Mouse (Mus musculus) B cell, adult 2 months (primary cell): ENCODE measurements around the gene Myb.

Experiments
- DNase-seq, 2 experiments: peaks; one replicate each; pipeline ENCODE4 v3.0.0; 2022

Gene Myb

DNA sequence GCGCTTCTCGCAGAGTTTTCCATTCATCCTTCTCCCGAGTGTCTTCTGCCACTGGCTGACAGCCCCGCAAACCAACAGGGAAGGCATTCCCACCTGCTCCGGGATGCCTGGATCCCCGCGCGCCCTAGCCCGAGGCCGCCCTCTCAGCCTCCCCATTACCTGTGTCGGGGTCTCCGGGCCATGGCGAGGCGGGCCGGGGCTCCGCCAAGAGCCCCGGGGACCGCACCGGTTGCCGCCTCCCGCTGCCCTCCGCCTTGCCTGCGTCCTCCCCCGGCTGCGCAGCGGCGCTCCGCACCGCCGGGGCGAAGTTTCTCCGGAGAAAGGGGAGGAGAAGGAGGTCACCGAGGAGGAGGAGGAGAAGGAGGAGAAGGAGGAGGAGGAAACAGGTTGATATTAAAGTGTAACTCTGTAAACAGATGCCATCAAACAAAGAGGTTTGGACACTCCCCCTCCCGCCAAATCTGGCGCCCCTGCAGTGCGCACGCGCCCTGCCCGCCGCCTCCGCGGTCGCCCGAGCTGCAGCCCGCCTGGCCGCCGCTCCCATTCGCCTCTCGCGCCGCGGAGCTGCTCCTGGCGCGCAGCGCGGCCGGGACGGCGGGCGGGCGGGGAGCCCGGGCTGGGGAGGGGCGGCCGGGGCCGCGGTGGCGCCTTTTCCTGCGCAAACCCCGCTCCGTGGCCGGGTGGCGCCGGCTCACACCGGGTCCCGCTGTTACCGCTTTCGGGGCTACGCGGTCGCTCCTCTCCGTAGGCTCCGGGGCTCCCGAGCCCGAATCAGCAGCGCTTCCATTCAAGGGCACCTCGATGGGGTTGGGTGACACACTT is at the start of gene Myb:
Gene Myb (minus strand): TSS at position 448 of the 822 bp plus-strand sequence.
- peak; percentile 71 to 75 for DNase-seq

DNA sequence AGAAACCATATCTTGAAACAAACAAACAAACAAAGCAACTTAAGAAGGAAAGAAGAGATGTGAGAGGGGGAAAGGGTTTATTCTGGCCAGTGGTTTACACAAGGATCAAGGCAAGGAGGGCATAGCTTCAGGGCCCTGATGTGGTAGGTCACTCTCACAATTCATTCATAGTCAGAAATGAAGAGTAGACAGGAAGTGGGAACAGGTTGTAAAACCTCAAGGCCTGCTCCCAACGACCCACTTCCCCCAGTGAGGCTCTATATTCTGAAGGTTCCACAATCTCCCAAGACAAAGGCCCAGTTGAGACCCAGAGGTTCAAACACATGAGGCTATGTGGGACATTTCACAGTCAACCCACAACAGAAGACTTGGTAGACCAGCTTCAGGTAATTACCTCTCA is 46.6 kb upstream of the Myb start:
- no peak for DNase-seq

GRCm38 (mm10) chr10:21206232-21206631 is 45.4 kb upstream of the Myb start:
- no peak for DNase-seq

DNA sequence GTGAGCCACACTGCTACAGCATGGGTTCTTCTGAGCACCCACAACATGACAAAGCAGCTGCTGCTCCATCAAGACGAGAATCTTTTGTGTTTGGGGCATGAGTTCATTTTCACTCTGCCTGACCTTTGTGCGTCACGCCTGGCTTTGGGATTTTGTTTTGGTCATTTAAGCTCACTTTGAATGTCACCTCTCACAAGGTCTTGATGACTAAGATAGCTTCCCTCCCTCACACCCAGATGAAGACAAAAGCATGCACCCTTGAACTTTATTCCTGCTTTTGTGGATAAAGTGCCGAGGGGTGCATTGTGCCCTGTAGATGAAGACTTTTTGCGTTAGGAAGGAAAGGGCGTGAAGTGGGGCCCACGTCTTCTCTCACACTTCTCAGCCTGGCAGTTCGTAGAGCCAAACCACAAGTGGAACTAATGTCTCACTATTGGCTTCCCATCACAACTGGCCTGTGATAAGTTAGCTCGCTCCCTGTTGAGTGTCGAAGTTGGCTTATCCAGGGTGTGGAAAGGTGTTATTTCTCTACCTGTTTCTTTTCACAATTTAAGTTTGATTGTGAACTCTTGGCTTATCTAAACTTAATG is 43.8 kb upstream of the Myb start:
- no peak for DNase-seq

DNA sequence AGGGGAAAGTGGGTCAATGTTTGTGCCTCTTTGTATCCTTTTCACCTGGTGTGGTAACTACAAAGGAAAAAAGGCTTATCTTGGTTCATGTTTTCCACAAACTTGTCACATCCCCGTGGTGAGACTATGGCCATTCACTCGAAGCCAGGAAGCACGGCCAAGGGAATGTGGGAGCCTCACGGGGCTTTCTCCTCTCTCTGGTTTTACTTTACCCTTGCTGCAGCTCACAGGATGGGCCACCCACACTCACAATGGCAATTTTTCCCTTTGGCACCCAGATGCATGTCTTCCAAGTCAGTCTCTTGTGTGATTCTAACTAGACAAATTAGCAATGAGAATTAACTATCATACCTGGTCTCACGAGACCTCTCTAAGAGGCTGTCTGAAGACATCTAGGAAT is 43.1 kb upstream of the Myb start:
- no peak for DNase-seq

GRCm38 (mm10) chr10:21203461-21203860 is 42.7 kb upstream of the Myb start:
- no peak for DNase-seq

DNA sequence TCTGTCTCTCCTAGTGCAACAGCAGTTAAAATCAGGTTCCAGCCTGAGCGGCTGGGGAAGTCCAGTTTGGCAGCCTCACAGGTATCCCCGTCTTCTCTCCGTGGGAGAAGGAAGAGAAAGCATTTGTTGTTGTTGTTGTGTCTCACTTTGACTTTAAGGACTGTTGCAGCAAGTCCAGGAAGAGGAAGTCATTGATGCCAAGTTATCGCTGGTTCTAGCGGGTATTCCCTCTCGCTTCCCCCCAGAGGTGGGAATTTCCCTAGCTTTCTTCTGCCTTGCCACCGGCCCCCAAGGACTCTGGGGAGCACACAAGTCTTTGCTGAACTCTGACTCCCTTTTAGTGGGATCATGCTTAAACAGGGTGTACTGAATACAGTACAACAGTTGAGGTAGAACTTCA is 40.0 kb upstream of the Myb start:
- no peak for DNase-seq

GRCm38 (mm10) chr10:21200322-21200721 is 39.5 kb upstream of the Myb start:
- DNase-seq: no peak

GRCm38 (mm10) chr10:21196646-21197116 is 35.9 kb upstream of the Myb start:
- no peak for DNase-seq

DNA sequence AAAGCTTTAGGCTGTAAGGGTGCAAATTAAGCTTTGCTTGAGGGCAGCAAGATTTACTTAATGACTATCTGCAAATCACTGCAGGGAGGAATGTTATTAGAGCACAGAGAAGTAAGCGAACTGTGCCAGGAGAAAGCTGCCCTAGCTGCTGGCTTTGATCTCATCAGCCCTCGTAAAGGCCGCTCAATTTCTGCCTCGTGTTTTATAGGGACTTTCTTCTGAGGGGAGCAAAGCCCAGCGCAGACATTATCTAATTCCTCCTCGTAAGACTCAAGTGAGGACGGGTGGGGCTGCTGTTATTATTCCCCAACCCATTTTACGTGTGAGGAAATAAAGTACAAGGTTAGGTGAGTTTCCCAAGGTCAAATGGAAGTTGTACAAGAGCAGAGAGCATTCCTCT is 34.8 kb upstream of the Myb start:
- DNase-seq: no peak

GRCm38 (mm10) chr10:21193935-21194505 is 33.2 kb upstream of the Myb start:
- DNase-seq: no peak

- DNase-seq: no peak
Measured at GRCm38 (mm10) chr10:21193088-21193934, 32.5 kb upstream of the Myb start.

- peak; percentile 40 to 49 for DNase-seq
Measured at GRCm38 (mm10) chr10:21192436-21192835, 31.7 kb upstream of the Myb start.

GRCm38 (mm10) chr10:21189756-21190397 is 29.1 kb upstream of the Myb start:
- DNase-seq: no peak

DNA sequence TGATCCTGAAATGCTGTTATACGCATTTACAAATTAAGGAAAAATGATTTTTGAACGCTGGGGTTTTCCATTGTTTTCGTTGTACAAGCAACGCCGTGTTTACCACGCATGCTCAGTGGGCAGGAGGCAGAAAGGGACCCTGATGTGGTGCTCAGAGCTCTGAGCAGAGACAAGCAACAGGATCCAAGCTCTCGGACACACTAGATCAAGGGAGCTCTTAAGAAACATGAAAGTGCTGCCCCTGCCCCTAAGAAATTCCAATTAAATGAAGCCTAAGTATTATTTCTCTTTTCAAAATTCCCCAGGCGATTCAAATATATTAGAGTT is 28.5 kb upstream of the Myb start:
- DNase-seq: no peak

- peak; percentile 57 to 60 for DNase-seq
Measured at GRCm38 (mm10) chr10:21188564-21189274, 27.9 kb upstream of the Myb start.

DNA sequence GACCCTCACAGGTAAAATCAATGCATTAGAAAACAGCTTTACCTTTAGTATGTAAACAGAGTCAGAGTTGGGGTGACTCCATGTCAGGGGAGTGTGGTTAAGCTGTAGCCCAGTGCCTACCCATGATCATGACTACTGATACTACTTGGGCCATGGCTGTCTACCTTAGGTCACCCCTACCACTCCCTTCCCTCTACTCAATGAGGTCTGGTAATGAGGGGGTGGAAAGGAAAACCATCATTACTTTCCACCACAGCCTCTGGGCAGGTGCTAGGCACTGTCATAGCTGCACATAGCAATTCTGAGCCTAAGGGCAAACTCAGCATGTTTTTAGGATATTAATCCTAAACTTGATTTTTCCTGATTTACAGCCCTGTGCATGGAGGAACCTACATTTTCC is 27.1 kb upstream of the Myb start:
- no peak for DNase-seq

- peak; percentile 55 for DNase-seq
Measured at GRCm38 (mm10) chr10:21186733-21187132, 25.9 kb upstream of the Myb start.

- peak; percentile 70 to 71 for DNase-seq
Measured at GRCm38 (mm10) chr10:21178711-21179110, 17.9 kb upstream of the Myb start.

- DNase-seq: no peak
Measured at GRCm38 (mm10) chr10:21178281-21178680, 17.5 kb upstream of the Myb start.

DNA sequence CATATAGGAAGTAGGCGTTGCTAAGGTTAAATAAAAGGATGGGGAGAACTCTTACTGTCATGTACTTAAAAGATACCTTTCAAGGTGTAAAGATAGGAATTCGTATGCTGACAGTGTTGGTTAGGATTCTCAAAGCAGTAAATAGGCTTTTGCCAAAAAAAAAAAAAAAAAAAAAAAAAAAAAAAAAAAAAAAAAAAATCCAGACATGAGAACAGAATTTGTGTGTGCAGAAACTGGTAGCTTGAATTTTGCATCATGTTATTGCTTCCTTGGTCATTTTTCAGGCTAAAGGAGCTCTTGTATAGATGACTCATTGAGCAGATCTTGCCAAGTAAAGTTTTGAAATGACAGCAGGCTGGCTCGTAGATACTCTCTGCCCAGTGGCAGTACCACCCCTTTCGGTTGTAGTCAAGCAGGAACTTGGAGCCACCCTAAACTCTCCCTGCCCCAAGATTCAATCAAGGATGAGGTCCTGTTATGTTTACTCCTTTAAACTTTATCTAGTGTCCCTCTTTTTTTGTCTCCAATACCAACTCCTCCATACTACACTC is 11.9 kb upstream of the Myb start:
- DNase-seq: no peak

DNA sequence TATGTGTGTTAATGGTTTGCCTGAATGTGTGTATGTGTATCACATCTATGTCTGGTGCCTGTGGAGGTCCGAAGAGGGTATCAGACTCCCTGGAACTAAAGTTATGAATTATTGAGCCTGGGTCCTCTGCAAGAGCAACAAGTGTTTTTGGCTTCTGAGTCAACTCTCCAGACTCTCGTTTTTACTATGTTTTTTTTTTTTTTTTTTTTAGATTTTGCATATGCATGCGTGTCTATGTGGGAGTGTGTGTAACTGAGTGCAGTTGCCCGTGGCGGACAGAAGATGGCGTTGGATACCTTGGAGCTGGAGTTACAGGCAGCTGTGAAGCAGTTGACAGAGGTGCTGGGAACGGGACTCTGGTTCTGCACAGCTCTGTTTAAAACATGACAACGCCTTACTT is 7.7 kb upstream of the Myb start:
- no peak for DNase-seq
